Mouse (Mus musculus) embryo, embryonic 11.5 days (tissue): ENCODE results near the gene Mrpl36.

Source experiments
- DNase-seq: peaks from one replicate; pipeline ENCODE4 v3.0.0-alpha.2; 2012; ENCODE audit warnings: low read depth, low spot score

Gene Mrpl36

DNA sequence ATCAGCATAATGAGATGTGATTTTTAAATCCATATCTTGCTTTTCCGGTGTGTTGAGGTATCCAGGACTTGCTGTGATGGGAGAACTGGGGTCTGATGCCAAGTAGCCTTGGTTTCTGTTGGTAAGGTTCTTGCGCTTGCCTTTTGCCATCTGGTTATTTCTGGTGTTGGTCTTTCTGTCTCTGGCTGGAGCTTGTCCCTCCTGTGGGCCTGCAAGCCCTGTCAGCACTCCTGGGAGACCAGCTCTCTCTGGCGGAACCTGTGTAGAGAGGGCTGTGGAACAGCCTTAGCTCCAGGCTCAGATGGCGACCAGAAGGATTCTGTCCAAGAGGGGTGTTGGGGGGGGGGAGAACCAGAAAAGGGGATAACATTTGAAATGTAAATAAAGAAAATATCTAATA is 18.4 kb downstream of the Mrpl36 start:
- no peak for DNase-seq

DNA sequence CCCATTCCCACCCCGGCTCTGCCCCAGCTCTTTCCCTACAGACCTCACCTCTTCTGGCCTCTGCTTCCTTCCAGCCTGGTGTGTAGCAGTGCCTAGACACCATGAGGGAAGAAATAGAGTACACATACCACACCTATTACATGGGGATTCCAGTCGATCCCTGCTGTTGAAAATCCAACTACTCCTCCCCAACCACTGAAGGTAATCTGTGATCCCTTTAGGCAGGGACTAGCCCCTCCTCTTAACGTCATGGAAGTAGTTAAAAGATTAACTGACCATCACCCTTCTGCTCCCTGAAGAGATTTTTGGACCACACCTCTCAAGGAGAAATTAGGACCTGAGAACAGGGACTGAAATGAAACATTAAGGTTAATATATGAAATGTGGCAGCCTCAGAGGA is 18.9 kb downstream of the Mrpl36 start:
- no peak for DNase-seq

DNA sequence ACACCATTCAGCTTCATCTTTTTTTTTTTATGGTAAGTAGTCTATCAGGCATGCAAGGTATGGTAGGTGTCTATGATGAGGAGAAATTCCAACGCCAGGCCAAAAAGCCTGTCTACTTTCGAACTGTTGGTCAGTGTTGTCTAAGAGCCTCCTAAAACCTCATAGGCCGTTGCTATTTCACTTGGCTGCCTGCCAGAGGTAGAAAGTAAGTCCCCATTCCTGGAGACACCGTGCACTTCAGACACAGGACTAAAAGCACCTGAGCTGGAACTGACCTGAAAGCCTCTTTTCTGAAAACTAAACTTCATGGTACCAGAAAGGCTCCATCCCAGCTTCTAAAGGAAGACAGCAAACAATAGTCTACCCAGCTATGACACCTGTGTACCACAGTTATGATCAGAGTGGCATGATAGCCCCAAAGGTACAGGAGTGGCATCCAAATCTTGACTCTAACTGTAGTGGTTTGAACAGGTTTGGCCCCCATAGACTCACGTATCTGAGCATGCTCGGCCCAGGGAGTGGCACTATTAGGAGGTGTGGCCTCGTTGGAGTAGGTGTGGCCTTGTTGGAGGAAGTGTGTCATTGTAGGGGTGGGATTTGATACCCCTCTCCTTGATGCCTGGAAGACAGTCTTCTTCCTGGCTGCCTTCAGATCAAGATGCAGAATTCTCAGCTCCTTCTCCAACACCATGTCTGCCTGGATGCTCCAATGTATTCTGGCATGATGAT is 19.8 kb downstream of the Mrpl36 start:
- no peak for DNase-seq

DNA sequence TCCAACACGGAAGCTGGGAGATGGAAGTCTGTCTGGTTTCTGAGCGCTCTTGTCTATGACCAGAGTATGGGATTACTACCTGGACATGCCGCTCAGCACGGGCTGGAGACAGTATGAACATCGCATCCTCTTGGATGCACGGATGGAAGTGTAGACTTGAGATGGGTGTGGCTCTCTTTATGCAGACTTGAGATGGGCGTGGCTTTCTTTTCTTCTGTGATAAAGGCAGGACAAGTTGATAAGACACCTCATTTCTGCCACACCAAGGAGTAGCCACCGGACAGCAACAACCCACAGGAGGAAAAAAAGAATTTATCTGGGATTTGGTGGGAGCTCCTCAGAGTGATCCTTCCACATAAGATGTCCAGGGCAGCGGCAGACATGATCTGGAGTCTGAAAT is 22.4 kb downstream of the Mrpl36 start:
- DNase-seq = no peak

DNA sequence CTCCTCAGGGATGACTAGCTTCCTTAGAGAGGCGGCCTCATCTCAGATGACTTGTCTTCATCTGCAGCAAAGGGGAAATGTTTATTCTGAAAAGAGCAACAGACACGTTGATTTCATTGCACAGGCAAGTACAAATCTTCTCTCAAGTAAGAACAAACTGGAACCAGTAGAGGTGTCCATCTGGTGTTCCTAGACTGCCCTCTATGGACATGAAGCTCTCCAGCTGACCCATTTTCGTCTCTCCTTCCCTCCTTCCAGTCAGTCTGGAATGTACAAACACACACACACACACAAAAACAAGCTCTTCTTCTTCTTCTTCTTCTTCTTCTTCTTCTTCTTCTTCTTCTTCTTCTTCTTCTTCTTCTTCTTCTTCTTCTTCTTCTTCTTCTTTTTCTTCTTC is 23.6 kb downstream of the Mrpl36 start:
- no peak for DNase-seq

DNA sequence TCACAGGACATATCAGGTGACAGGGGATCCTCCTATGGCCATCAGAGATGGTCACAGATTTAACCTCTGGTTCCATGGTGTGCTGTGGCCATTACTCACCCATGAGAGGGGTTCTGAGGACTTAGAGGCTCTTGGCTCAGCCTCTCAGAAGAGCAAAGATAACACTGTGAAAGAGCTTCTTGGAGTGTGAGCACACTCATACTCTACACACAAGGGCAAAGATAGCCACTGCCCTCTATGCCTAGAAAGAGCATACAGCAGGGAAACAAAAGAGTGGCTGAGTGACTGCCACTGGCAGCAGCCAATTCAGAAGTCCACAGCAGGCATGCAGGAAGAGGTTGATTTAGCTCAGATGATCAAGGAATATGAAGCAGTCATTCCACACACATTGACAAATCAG is 24.2 kb downstream of the Mrpl36 start:
- DNase-seq = no peak

DNA sequence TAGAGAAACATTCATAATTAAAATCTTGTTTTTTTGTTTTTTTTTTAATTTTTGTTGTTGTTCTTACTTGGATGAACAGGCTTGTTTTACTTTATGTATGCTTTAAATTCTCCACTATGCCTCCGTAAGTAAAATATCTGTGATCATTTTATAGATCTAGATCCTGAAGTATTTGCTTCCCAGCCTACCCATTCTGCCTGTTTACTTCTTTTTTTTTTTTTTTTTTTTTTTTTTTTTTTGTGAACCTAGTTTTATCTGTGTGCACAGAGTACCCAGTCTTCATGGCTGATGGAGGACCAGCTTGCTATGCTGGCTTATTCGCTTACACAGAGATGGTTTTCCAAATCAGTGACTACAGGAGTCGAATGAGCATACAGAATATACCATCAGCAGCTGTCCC is 28.8 kb downstream of the Mrpl36 start:
- no peak for DNase-seq

DNA sequence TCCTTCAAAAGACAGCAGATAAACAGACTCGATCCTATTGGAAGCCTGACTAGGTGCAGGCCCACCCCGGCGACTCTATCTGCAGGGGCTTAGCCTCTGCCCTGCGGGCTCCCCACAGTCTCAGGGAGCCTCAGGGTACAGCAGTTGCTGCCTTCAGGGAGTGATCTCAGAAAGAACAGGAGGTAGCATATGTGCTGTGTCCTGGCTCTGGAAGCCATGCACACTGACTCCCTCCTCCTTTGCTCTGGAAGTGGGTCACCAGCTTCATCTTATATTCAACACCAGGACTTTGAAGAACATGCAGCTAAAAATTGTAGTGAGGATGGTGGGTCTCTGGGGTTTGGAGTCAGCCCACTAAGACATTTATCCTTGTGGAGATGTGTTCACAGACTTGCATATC is 45.1 kb downstream of the Mrpl36 start:
- no peak for DNase-seq

DNA sequence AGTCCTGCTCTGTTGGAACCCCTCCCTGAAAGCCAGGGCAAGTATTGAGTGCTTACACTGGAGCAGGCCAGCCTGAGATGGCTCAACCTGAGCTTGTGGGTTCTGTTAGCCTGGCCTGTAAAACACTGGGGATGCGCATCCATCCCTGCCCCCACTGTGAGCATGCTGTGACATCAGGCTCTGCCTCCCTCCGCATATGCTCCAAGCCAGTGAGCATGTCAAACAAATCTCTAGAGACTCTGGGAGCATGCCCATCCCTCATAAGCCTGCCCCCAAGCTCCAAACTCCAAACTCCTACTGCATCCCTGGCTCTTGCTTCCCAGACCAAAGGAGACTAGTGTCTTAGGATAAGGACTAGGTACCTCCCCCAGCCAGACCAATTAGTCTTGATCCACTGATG is 46.3 kb downstream of the Mrpl36 start:
- no peak for DNase-seq

DNA sequence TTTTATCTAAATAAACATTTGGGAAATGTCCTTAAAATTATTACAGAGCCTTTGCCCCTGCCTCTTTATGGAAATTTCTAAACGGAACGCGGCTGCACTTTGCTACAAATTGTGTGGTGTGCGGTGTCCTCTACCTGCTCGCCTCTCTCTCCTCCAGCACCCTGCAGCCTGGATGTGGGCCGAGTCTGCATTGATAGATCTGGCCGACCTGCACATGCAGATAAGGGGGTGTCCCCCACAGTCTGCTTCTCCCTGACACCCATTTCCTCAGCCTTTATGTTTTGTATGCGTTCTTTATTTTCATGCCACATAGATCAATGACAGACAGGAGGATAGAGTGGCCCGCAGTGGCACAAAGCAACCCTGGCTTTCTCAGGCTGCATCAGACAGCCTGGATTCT is 49.3 kb downstream of the Mrpl36 start:
- no peak for DNase-seq
